ENCODE assay signal across 21 mouse cellular contexts in the genomic region with DNA sequence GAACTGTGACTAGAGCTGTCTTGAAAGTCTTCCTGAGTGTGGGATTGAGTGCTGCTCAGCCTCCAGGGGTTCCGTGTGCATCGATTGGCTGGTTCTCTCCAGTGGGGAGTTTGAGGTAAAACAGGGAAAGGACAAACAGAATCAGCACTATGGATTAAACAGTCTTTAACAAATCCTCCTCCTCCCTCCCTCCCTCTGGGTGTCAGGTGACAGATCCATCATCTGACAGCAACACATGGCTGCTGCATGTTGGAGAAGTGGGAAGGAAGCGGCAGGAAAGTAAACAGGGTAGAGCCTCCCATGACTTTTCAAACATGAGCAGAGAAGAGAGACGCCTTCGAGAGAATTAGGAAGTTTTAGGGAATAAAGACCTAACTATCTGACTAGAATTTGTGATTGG. TPM values are rescaled to one million over a fixed set of nuclear protein-coding genes. Genes with fewer than 3 reads are reported as not detected.
A peak's percentile ranks its signal among the peaks of the same experiment; 100 is the strongest.
DNase-seq lines count a peak whose midpoint lies in the region; ATAC-seq and TF ChIP-seq lines count a peak whose summit lies in the region.
"Had no signal": no experiment of that assay in that cellular context is flagged by ENCODE, and none has a peak within 500 bp of the region (broad histone marks: within the 10 kb centered on the region; RNA-seq: fewer than 3 reads in every experiment).

No protein-coding gene starts in this region.

- peaks cover 21% of the 10 kb centered on the region for H3K4me1 ChIP-seq in liver, embryonic 13.5 days (replicated peaks)
- H3K4me1 ChIP-seq in liver, embryonic 16.5 days (ENCODE audit: control insufficient read depth, low read depth, low read length), result peaks cover 3% of the 10 kb centered on the region
- H3K4me1 ChIP-seq: heart, embryonic 15.5 days had no signal

- WGBS in liver, embryonic 13.5 days (ENCODE audit: insufficient replicate concordance), result 73% methylated on average over 5 of the region's 5 CpGs
- 76% methylated on average over 5 of the region's 5 CpGs for WGBS in liver, embryonic 16.5 days (ENCODE audit: insufficient replicate concordance)

- H3K27me3 ChIP-seq in liver, embryonic 13.5 days, result no peaks in the 10 kb centered on the region
- no peaks in the 10 kb centered on the region for H3K27me3 ChIP-seq in liver, embryonic 16.5 days (ENCODE audit: control insufficient read depth, insufficient read depth, low read depth, low read length)
- H3K27me3 ChIP-seq: CH12.LX; heart, embryonic 15.5 days; megakaryocyte, embryonic 14.5 days had no signal

- TF ChIP-seq CTCF in gastrocnemius, adult 2 months (IDR thresholded peaks at IDR 0.05), result no peak

- no peak overlapping the region for H3K4me3 ChIP-seq in gastrocnemius, adult 2 months
- no peak overlapping the region for H3K4me3 ChIP-seq in liver, embryonic 13.5 days (replicated peaks)
- H3K4me3 ChIP-seq in liver, embryonic 16.5 days (ENCODE audit: low read depth, low read length), result no peak overlapping the region
- H3K4me3 ChIP-seq: heart, adult 2 months; heart, embryonic 15.5 days; limb, embryonic 10.5 days; megakaryocyte, embryonic 14.5 days had no signal

- H3K4me2 ChIP-seq in liver, embryonic 13.5 days, result no peak overlapping the region
- no peak overlapping the region for H3K4me2 ChIP-seq in liver, embryonic 16.5 days (ENCODE audit: low read depth, low read length)
- H3K4me2 ChIP-seq: heart, embryonic 15.5 days had no signal

- peak overlapping the region; percentile 46; the same call in 1 of the 2 replicates for H3K27ac ChIP-seq in gastrocnemius, adult 2 months
- H3K27ac ChIP-seq in liver, embryonic 13.5 days, result peak overlapping the region; percentile 31
- no peak overlapping the region for H3K27ac ChIP-seq in liver, embryonic 16.5 days (ENCODE audit: low read length)
- H3K27ac ChIP-seq: heart, adult 2 months; heart, embryonic 15.5 days; limb, embryonic 10.5 days; liver, embryonic 14.5 days had no signal

- H3K9me3 ChIP-seq in liver, embryonic 13.5 days (replicated peaks), result no peaks in the 10 kb centered on the region
- H3K9me3 ChIP-seq in liver, embryonic 16.5 days (replicated peaks; ENCODE audit: control insufficient read depth, low read length), result no peaks in the 10 kb centered on the region
- H3K9me3 ChIP-seq: heart, embryonic 15.5 days; limb, embryonic 10.5 days; megakaryocyte, embryonic 14.5 days had no signal

- ATAC-seq in liver, embryonic 13.5 days (ENCODE audit: low read depth), result no peak
- ATAC-seq in liver, embryonic 16.5 days (ENCODE audit: low read depth), result peak; percentile 17; the same call in 1 of the 2 replicates
- ATAC-seq: hindbrain, embryonic 16.5 days had no signal

- H3K36me3 ChIP-seq in liver, embryonic 13.5 days, result peaks cover 69% of the 10 kb centered on the region
- peaks cover 22% of the 10 kb centered on the region for H3K36me3 ChIP-seq in liver, embryonic 16.5 days (ENCODE audit: control insufficient read depth, insufficient read depth)

- DNase-seq in gastrocnemius, adult 2 months, result no peak
- DNase-seq in gastrocnemius, postnatal 4 days (ENCODE audit: low spot score in 2 of 2), result no peak
- no peak for DNase-seq in liver, embryonic 13.5 days
- DNase-seq in liver (no peak), ZHBTc4 (ENCODE audit: low read depth, low spot score) (peak; percentile 16)
- no peak for DNase-seq in frontal cortex, adult 2 months (ENCODE audit: extremely low spot score in 1 of 2, low spot score in 1 of 2)
- no peak for DNase-seq in layer of hippocampus, postnatal 25 days (ENCODE audit: extremely low spot score in 1 of 2, low spot score in 1 of 2)
- DNase-seq: adrenal gland, adult 2 months; cerebellum, adult 9-10 months; gastrocnemius, postnatal 10 days; heart, adult 2 months; heart, postnatal 4 days; layer of hippocampus, adult 9-11 months; right cerebral cortex, postnatal 25 days had no signal

- no peak overlapping the region for H3K9ac ChIP-seq in liver, embryonic 13.5 days
- H3K9ac ChIP-seq in liver, embryonic 16.5 days (ENCODE audit: low read depth, low read length), result no peak overlapping the region
- H3K9ac ChIP-seq: heart, embryonic 15.5 days; liver, embryonic 14.5 days had no signal

- intact Hi-C loops in gastrocnemius, adult 2 months (cut with DNase I), result no loop called here

RNA-seq across cellular contexts. Expression of a gene that starts 59.4 kb away (rescaled TPM):
- total RNA-seq in gastrocnemius, adult 2 months (2021), result 10 to 100 TPM; 16.8 to 17.6 TPM
- total RNA-seq in gastrocnemius, postnatal 4 days (2021), result 10 to 100 TPM; 39.0 to 48.2 TPM
- polyA plus RNA-seq in liver, embryonic 13.5 days (2015; fragmentation: Nextera tagmentation; extraction: Ambion mirVana), result 19.9 and 20.4 TPM in 2 replicates
- polyA plus RNA-seq in liver, embryonic 16.5 days (2015; fragmentation: Nextera tagmentation; extraction: Ambion mirVana), result 11.5 and 11.8 TPM in 2 replicates
- polyA plus RNA-seq in frontal cortex, adult 2 months (2012; rRNA removed), result 36.0 and 38.4 TPM in 2 replicates
- 10 to 100 TPM; 39.7 to 48.8 TPM for total RNA-seq in layer of hippocampus, postnatal 25 days (2021)
